Mouse (Mus musculus): ENCODE results near the gene Abhd12. TPM values are rescaled to one million over a fixed set of nuclear protein-coding genes. Genes with fewer than 3 reads are reported as not detected.

Abhd12 gene
- polyA plus RNA-seq, 1 experiment from 2014 or later, result 37.5 TPM

GRCm38 (mm10) chr2:150793320-150793719, 111.2 kb downstream of the Abhd12 start:
- H3K4me3 ChIP-seq (ENCODE audit: low read depth, low read length), result no peak overlapping the region
- no peak for ATAC-seq (replicated peaks; ENCODE audit: low FRiP score)
- H3K9ac ChIP-seq (ENCODE audit: low read depth, low read length), result no peak overlapping the region
- no peak overlapping the region for H3K4me2 ChIP-seq
- no peaks in the 10 kb centered on the region for H3K4me1 ChIP-seq (replicated peaks; ENCODE audit: control insufficient read depth, insufficient read depth, low read length)
- peaks cover 10% of the 10 kb centered on the region for H3K36me3 ChIP-seq (ENCODE audit: control insufficient read depth, insufficient read depth, low read length)
- DNase-seq (ENCODE audit: low spot score), result no peak
- no peak overlapping the region for H3K27ac ChIP-seq (ENCODE audit: low read depth, low read length)
- H3K9me3 ChIP-seq (ENCODE audit: control insufficient read depth, low read length), result no peaks in the 10 kb centered on the region
- H3K27me3 ChIP-seq (replicated peaks; ENCODE audit: control insufficient read depth, insufficient read depth, low read length), result no peaks in the 10 kb centered on the region
- 77% methylated on average over 4 of the region's 4 CpGs for WGBS

GRCm38 (mm10) chr2:150788768-150789550, 115.6 kb downstream of the Abhd12 start:
- Histone ChIP-seq H3K27ac (ENCODE audit: low read depth, low read length) (no peak overlapping the region), H3K9me3 (ENCODE audit: control insufficient read depth, low read length) (no peaks in the 10 kb centered on the region), H3K9ac (ENCODE audit: low read depth, low read length) (no peak overlapping the region), H3K4me3 (ENCODE audit: low read depth, low read length) (no peak overlapping the region), H3K4me1 (replicated peaks; ENCODE audit: control insufficient read depth, insufficient read depth, low read length) (peaks cover 18% of the 10 kb centered on the region), H3K4me2 (no peak overlapping the region), H3K27me3 (replicated peaks; ENCODE audit: control insufficient read depth, insufficient read depth, low read length) (no peaks in the 10 kb centered on the region), H3K36me3 (ENCODE audit: control insufficient read depth, insufficient read depth, low read length) (peaks cover 7% of the 10 kb centered on the region)
- no peak for DNase-seq (ENCODE audit: low spot score)
- no peak for ATAC-seq (replicated peaks; ENCODE audit: low FRiP score)
- WGBS, result 64% methylated on average over 4 of the region's 4 CpGs

GRCm38 (mm10) chr2:150787234-150787771, 117.2 kb downstream of the Abhd12 start:
- peaks cover 3% of the 10 kb centered on the region for H3K36me3 ChIP-seq (ENCODE audit: control insufficient read depth, insufficient read depth, low read length)
- H3K9ac ChIP-seq (ENCODE audit: low read depth, low read length), result peak overlapping the region; percentile 67
- DNase-seq (ENCODE audit: low spot score) (peak; percentile 51), ATAC-seq (replicated peaks; ENCODE audit: low FRiP score) (no peak)
- H3K27ac ChIP-seq (ENCODE audit: low read depth, low read length), result no peak overlapping the region
- 1% methylated on average over 23 of the region's 23 CpGs for WGBS
- peak overlapping the region; percentile 97 for H3K4me2 ChIP-seq
- H3K27me3 ChIP-seq (replicated peaks; ENCODE audit: control insufficient read depth, insufficient read depth, low read length), result no peaks in the 10 kb centered on the region
- H3K9me3 ChIP-seq (ENCODE audit: control insufficient read depth, low read length), result no peaks in the 10 kb centered on the region
- H3K4me3 ChIP-seq (ENCODE audit: low read depth, low read length), result peak overlapping the region; percentile 84
- H3K4me1 ChIP-seq (replicated peaks; ENCODE audit: control insufficient read depth, insufficient read depth, low read length), result peaks cover 18% of the 10 kb centered on the region

GRCm38 (mm10) chr2:150786251-150787180, 118.0 kb downstream of the Abhd12 start, which contains the start of gene Pygb:
TSS of gene Pygb (plus strand) at chr2:150786735.
- H3K4me1 ChIP-seq (replicated peaks; ENCODE audit: control insufficient read depth, insufficient read depth, low read length), result peaks cover 18% of the 10 kb centered on the region
- peak within 1 kb of the TSS; percentile 97 for H3K4me2 ChIP-seq
- H3K36me3 ChIP-seq (ENCODE audit: control insufficient read depth, insufficient read depth, low read length), result no peaks in the 10 kb centered on the region
- DNase-seq (ENCODE audit: low spot score) (peak; percentile 84), ATAC-seq (replicated peaks; ENCODE audit: low FRiP score) (peak; percentile 95)
- 3% methylated on average over 54 of the region's 58 CpGs for WGBS
- no peaks in the 10 kb centered on the region for H3K27me3 ChIP-seq (replicated peaks; ENCODE audit: control insufficient read depth, insufficient read depth, low read length)
- peak within 1 kb of the TSS; percentile 84 for H3K4me3 ChIP-seq (ENCODE audit: low read depth, low read length)
- peak within 1 kb of the TSS; percentile 67 for H3K9ac ChIP-seq (ENCODE audit: low read depth, low read length)
- H3K9me3 ChIP-seq (ENCODE audit: control insufficient read depth, low read length), result no peaks in the 10 kb centered on the region
- H3K27ac ChIP-seq (ENCODE audit: low read depth, low read length), result peak within 1 kb of the TSS; percentile 55; the same call in 1 of the 2 replicates

- H3K9ac ChIP-seq (ENCODE audit: low read depth, low read length), result no peak overlapping the region
- no peak overlapping the region for H3K27ac ChIP-seq (ENCODE audit: low read depth, low read length)
- H3K4me2 ChIP-seq, result no peak overlapping the region
- no peaks in the 10 kb centered on the region for H3K9me3 ChIP-seq (ENCODE audit: control insufficient read depth, low read length)
- no peaks in the 10 kb centered on the region; the same call in 1 of the 2 replicates for H3K27me3 ChIP-seq (replicated peaks; ENCODE audit: control insufficient read depth, insufficient read depth, low read length)
- ATAC-seq (replicated peaks; ENCODE audit: low FRiP score) (no peak), DNase-seq (ENCODE audit: low spot score) (no peak)
- H3K36me3 ChIP-seq (ENCODE audit: control insufficient read depth, insufficient read depth, low read length), result no peaks in the 10 kb centered on the region
- no peak overlapping the region for H3K4me3 ChIP-seq (ENCODE audit: low read depth, low read length)
- WGBS, result 67% methylated on average over 2 of the region's 2 CpGs
- H3K4me1 ChIP-seq (replicated peaks; ENCODE audit: control insufficient read depth, insufficient read depth, low read length), result peaks cover 16% of the 10 kb centered on the region
Observed at GRCm38 (mm10) chr2:150782801-150783200, 121.7 kb downstream of the Abhd12 start.

Other genes with a start within 250 kb of the Abhd12 start
- 67.2 and 77.0 TPM in 2 replicates for gene Acss1, start 236.2 kb downstream of the Abhd12 start, polyA plus RNA-seq (2014; fragmentation: Nextera tagmentation; extraction: Ambion mirVana)
- not detected in 2 replicates for gene Vsx1, start 215.4 kb downstream of the Abhd12 start, polyA plus RNA-seq (2014; fragmentation: Nextera tagmentation; extraction: Ambion mirVana)
- 34.4 and 36.3 TPM in 2 replicates for gene Entpd6, start 155.7 kb downstream of the Abhd12 start, polyA plus RNA-seq (2014; fragmentation: Nextera tagmentation; extraction: Ambion mirVana)
- 35.7 and 37.3 TPM in 2 replicates for gene Pygb, start 118.0 kb downstream of the Abhd12 start, polyA plus RNA-seq (2014; fragmentation: Nextera tagmentation; extraction: Ambion mirVana)
- 65.8 and 68.3 TPM in 2 replicates for gene Gins1, start 659 bp upstream of the Abhd12 start, polyA plus RNA-seq (2014; fragmentation: Nextera tagmentation; extraction: Ambion mirVana)
- 19.0 and 19.2 TPM in 2 replicates for gene Ninl, start 134.6 kb upstream of the Abhd12 start, polyA plus RNA-seq (2014; fragmentation: Nextera tagmentation; extraction: Ambion mirVana)
- 89.3 and 94.7 TPM in 2 replicates for gene Nanp, start 134.7 kb upstream of the Abhd12 start, polyA plus RNA-seq (2014; fragmentation: Nextera tagmentation; extraction: Ambion mirVana)
- gene Gm14151, start 187.6 kb upstream of the Abhd12 start, polyA plus RNA-seq (2014; fragmentation: Nextera tagmentation; extraction: Ambion mirVana), result not detected in 2 replicates
- gene Gm14147, start 193.5 kb upstream of the Abhd12 start, polyA plus RNA-seq (2014; fragmentation: Nextera tagmentation; extraction: Ambion mirVana), result not detected in 2 replicates

Data from liver, embryonic 11.5 days (tissue).